In genomic region chr5:73292502-73293457, GRCm38 (mm10) we compare ENCODE assay signal across 8 mouse cellular contexts. TPM values are rescaled to one million over a fixed set of nuclear protein-coding genes. Genes with fewer than 3 reads are reported as not detected.
A peak's percentile ranks its signal among the peaks of the same experiment; 100 is the strongest.
DNase-seq lines count a peak whose midpoint lies in the region; ATAC-seq and TF ChIP-seq lines count a peak whose summit lies in the region.

TSS of gene Ociad1 (plus strand) at chr5:73292784.

- peak; percentile 99 for DNase-seq in A20 (ENCODE audit: low read depth, low spot score)
- DNase-seq in heart, adult 9 months (ENCODE audit: low spot score in 2 of 2), result peak; percentile 94 to 95
- DNase-seq in monocyte, adult 2 months (ENCODE audit: low read depth in 1 of 2, low spot score in 2 of 2), result peak; percentile 77 to 90
- DNase-seq in spleen, postnatal 36 days (ENCODE audit: low spot score in 2 of 2), result peak; percentile 94 to 95

- H3K36me3 ChIP-seq in kidney, embryonic 14.5 days (ENCODE audit: control insufficient read depth, insufficient read depth, low read length), result peaks cover 19% of the 10 kb centered on the region
- H3K36me3 ChIP-seq in limb, embryonic 15.5 days, result peaks cover 19% of the 10 kb centered on the region

- H3K4me2 ChIP-seq in kidney, embryonic 14.5 days (replicated peaks; ENCODE audit: low read depth, low read length), result peak within 1 kb of the TSS; percentile 65
- H3K4me2 ChIP-seq in limb, embryonic 15.5 days, result peak within 1 kb of the TSS; percentile 59

- H3K4me3 ChIP-seq in bone marrow macrophage, adult 2 months (ENCODE audit: insufficient read depth, low read length), result peak within 1 kb of the TSS; percentile 99
- H3K4me3 ChIP-seq in embryonic fibroblast, embryonic 13.5 days (ENCODE audit: insufficient read depth, low read length), result peak within 1 kb of the TSS; percentile 95
- H3K4me3 ChIP-seq in kidney, embryonic 14.5 days (ENCODE audit: low read length), result peak within 1 kb of the TSS; percentile 87
- H3K4me3 ChIP-seq in limb, embryonic 15.5 days, result peak within 1 kb of the TSS; percentile 90

- peak within 1 kb of the TSS; percentile 79 for H3K9ac ChIP-seq in kidney, embryonic 14.5 days (ENCODE audit: low read depth, low read length)
- peak within 1 kb of the TSS; percentile 91 for H3K9ac ChIP-seq in limb, embryonic 15.5 days

- peak within 1 kb of the TSS; percentile 80 for H3K27ac ChIP-seq in bone marrow macrophage, adult 2 months (ENCODE audit: insufficient read depth, low read depth, low read length)
- H3K27ac ChIP-seq in embryonic fibroblast, embryonic 13.5 days (ENCODE audit: insufficient read depth, low read length), result peak within 1 kb of the TSS; percentile 19
- peak within 1 kb of the TSS; percentile 89 for H3K27ac ChIP-seq in kidney, embryonic 14.5 days (ENCODE audit: low read depth, low read length)
- H3K27ac ChIP-seq in limb, embryonic 15.5 days, result peak within 1 kb of the TSS; percentile 93

- no peak for TF ChIP-seq POLR2A in bone marrow macrophage, adult 2 months (IDR thresholded peaks at IDR 0.05; ENCODE audit: borderline replicate concordance, low read depth, low read length)
- TF ChIP-seq POLR2A in embryonic fibroblast, embryonic 13.5 days (IDR thresholded peaks at IDR 0.05; ENCODE audit: low read depth, low read length), result peak; percentile 81

- no peaks in the 10 kb centered on the region for H3K27me3 ChIP-seq in kidney, embryonic 14.5 days (ENCODE audit: control insufficient read depth, insufficient read depth, low read length)
- H3K27me3 ChIP-seq in limb, embryonic 15.5 days, result no peaks in the 10 kb centered on the region

- H3K9me3 ChIP-seq in kidney, embryonic 14.5 days (ENCODE audit: control insufficient read depth, low read length), result no peaks in the 10 kb centered on the region
- no peaks in the 10 kb centered on the region for H3K9me3 ChIP-seq in limb, embryonic 15.5 days

- no peak for TF ChIP-seq CTCF in bone marrow macrophage, adult 2 months (IDR thresholded peaks at IDR 0.05; ENCODE audit: low read depth, low read length)
- TF ChIP-seq CTCF in embryonic fibroblast, embryonic 13.5 days (IDR thresholded peaks at IDR 0.05; ENCODE audit: borderline replicate concordance, insufficient read depth, low read length), result no peak

- under 1% methylated on average over 55 of the region's 58 CpGs for WGBS in kidney, embryonic 14.5 days
- WGBS in limb, embryonic 15.5 days, result under 1% methylated on average over 58 of the region's 58 CpGs

- H3K4me1 ChIP-seq in bone marrow macrophage, adult 2 months (ENCODE audit: control insufficient read depth, insufficient read depth, low read length), result peaks cover 8% of the 10 kb centered on the region
- peaks cover 5% of the 10 kb centered on the region for H3K4me1 ChIP-seq in embryonic fibroblast, embryonic 13.5 days (ENCODE audit: control insufficient read depth, insufficient read depth, low read length)
- H3K4me1 ChIP-seq in kidney, embryonic 14.5 days (ENCODE audit: control insufficient read depth, insufficient read depth, low read length), result peaks cover 8% of the 10 kb centered on the region
- H3K4me1 ChIP-seq in limb, embryonic 15.5 days, result peaks cover 4% of the 10 kb centered on the region

- peak; percentile 99 for ATAC-seq in kidney, embryonic 14.5 days (ENCODE audit: low FRiP score, low TSS enrichment)
- peak; percentile 98 for ATAC-seq in limb, embryonic 15.5 days (ENCODE audit: insufficient number of reproducible peaks, low FRiP score, low TSS enrichment, low read depth)

RNA-seq across cellular contexts. Expression of gene Ociad1, which starts in this region (rescaled TPM):
- polyA plus RNA-seq in bone marrow macrophage, adult 2 months (2012; ENCODE audit: insufficient read depth, insufficient read length, missing spikeins), result 234 and 286 TPM in 2 replicates
- polyA plus RNA-seq in embryonic fibroblast, embryonic 13.5 days (2011; ENCODE audit: insufficient read length, low read depth, missing spikeins), result 426 and 477 TPM in 2 replicates
- 132 and 194 TPM in 2 replicates for polyA plus RNA-seq in kidney, embryonic 14.5 days (2014; fragmentation: Nextera tagmentation; extraction: Ambion mirVana)
- polyA plus RNA-seq in limb, embryonic 15.5 days (2015; fragmentation: Nextera tagmentation; extraction: Ambion mirVana), result 219 and 224 TPM in 2 replicates

Comparison
In these comparisons a context has a peak if more than half of its experiments do, and no peak if none do; other contexts are left out.
1. Peak in every context shown above with its lines: DNase-seq, ATAC-seq, H3K4me3 ChIP-seq and H3K27ac ChIP-seq.
2. H3K27ac ChIP-seq: peak in every context shown above with its lines; median percentile 93 in limb, embryonic 15.5 days; 89 in kidney, embryonic 14.5 days; 80 in bone marrow macrophage, adult 2 months; 19 in embryonic fibroblast, embryonic 13.5 days.